Mouse (Mus musculus): ENCODE data around the gene Aplnr. TPM values are rescaled to one million over a fixed set of nuclear protein-coding genes. Genes with fewer than 3 reads are reported as not detected.

The Aplnr gene
- total RNA-seq, 2 experiments from 2014 or later, result 0.23 to 0.30 TPM

DNA sequence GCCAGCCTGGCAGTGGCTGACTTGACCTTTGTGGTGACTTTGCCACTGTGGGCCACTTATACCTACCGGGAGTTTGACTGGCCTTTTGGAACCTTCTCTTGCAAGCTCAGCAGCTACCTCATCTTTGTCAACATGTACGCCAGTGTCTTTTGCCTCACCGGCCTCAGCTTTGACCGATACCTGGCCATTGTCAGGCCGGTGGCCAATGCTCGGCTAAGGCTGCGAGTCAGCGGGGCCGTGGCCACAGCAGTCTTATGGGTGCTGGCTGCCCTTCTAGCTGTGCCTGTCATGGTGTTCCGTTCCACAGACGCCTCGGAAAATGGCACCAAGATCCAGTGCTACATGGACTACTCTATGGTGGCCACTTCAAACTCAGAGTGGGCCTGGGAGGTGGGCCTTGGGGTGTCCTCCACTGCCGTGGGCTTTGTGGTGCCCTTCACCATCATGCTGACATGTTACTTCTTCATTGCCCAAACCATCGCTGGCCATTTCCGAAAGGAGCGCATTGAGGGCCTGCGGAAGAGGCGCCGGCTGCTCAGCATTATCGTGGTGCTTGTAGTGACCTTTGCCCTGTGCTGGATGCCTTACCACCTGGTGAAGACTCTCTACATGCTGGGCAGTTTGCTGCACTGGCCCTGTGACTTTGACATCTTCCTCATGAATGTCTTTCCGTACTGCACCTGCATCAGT, 951 bp downstream of the Aplnr start:
- no peak for DNase-seq (ENCODE audit: low spot score in 2 of 2)

DNA sequence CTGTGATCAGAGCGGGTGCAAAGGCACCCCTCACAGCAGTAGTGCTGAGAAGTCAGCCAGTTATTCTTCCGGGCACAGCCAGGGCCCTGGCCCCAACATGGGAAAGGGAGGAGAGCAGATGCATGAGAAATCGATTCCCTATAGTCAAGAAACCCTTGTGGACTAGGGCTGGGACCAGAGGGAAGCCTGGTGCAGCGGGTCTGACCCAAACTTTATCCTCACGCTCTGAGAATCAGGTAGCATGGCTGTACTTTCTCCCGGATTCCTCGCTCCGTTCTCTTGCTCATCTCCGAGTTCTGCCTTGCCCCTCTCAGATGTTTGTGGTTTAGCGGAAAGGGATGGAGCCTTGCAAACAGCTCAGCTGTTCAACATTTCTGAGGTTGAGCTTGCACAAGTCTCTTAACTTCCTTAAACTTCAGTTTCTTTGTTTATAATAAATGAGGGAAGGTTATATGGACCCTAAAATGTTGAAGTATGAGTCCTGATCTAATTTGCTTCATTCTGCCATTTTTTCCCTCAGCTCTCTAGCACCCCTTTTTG, 1.6 kb downstream of the Aplnr start:
- no peak for DNase-seq (ENCODE audit: low spot score in 2 of 2)

DNA sequence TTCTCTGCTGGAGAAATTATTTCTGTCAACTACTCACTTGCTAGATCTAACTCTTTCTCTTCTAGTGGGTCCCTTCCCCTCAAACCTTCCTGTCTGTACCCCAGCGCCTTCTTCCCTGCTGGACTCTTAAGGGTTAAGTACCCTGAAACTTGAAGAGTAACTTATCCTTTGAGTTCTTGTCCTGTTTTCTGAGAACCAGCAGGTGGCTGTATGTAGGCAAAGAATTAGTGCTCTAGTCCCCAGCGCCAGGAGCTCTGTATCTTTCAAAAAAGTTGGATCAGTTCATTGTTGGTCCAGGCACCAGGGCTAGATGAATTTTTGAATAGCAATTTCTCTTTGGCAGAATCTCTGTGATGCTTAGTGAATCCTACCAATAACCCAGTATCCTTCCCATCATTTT, 2.1 kb downstream of the Aplnr start:
- no peak for DNase-seq (ENCODE audit: low spot score in 2 of 2)

DNA sequence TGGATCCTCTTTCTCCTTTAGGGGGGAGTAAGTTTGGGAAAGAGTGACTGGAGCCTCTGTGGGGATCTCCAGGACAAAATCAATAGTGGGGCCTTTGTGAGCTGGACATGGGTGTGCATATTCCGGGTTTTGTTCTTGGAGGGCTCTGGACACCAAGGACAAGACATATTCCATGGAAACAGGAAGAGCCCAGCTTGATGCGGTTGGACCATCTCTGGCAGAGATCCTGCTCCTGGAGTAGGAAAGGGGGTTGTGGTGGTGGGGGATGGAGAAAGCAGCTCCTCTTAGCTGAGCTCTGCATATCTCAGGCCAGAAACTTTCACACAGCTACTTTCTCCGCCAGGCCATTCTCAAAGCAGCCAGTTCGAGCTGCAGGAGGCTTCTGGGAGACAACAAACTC, 3.4 kb downstream of the Aplnr start:
- DNase-seq (ENCODE audit: low spot score in 2 of 2), result no peak

DNA sequence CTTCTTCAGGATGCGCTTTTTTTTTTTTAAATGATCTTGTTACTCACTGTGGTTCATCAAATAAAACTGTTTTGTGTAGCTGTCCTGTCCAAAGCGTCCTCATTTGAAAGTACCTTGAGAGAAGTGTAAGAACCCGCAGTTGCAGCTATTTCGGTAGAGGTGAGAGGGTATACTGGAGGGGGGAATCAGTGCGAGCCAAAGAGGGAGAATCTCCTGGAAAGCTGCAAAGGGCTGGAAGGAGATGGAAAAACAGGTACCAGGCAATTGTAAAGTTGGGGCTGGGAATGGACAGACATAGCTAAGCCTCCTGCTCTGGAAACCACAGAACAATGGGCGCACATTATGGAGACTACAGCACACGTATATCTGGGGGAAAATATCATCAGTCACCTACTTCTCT, 3.8 kb downstream of the Aplnr start:
- no peak for DNase-seq (ENCODE audit: low spot score in 2 of 2)

DNA sequence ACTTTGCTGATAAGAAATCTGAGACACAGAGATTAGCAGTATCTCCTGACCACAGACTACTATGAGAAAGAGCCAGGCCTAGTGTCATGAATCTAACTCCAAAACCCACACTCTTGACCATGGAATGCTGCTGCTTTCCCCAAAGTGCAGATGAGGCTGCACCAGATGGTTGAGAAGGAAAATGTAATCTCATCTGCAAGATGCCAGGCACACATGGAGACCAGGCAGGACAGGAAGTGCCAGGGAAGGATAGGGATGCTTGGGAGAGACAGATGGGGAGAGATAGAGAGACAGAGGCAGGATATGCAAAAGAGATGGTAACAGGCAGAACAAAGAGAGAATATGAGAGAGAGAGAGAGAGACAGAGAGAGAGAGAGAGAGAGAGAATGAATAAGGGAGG, 4.8 kb downstream of the Aplnr start:
- no peak for DNase-seq (ENCODE audit: low spot score in 2 of 2)

DNA sequence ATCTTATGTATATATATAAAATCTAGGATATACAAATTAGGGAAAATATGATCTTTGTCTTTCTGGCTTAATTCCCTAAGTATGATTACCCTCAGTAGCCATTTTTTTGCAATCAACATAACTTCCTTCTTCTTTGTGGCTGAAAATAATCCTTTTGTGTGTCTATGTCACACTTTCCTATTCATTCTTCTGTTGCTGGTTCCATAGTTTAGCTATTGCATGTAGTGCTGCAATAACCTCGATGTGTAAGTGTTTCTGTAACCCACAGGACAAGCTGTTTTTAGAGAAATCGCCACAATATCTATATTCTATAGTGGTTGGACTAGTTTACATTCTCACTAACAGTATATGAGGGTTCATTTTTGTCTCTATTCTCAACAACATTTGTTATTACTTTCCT, 8.9 kb downstream of the Aplnr start:
- no peak for DNase-seq (ENCODE audit: low spot score in 2 of 2)

DNA sequence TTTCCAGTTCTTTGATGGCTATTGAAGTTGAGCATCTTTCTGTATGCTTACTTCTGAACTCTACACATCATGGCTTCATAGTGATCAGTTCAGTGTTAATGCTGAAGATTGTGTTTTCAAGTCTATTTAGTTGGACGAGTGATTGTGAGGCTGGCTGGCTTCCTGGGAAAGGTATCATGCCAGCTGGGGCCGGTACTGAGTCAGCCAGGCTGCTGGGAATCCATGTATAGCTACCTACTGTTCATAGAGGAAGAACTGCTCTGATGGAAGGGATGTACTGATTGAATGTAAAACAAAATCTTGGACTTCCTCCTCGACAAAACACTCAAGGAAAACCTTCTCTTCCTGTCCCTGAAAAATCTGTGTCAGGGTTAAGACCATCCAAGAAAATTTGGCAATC, 9.3 kb downstream of the Aplnr start:
- no peak for DNase-seq (ENCODE audit: low spot score in 2 of 2)

DNA sequence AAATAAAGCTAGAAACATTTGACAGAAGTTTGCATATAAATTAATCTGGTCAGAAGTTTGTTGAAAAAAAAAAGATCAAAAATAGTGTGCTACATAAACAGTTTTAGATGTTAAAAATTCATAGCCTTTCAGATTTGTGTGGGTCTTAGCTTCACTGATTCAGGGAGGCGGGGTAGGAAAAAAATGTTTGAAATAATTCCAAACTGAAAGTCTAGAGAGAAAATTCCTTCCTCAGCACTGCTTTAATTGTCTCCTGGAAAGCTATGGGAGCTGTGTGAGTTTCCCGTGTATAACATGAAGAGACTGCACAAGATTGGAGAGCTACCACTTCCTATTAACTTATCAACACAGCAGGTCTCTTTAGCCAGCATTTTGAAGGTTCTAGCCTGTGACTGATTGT, 11.5 kb downstream of the Aplnr start:
- DNase-seq (ENCODE audit: low spot score in 2 of 2), result no peak

DNA sequence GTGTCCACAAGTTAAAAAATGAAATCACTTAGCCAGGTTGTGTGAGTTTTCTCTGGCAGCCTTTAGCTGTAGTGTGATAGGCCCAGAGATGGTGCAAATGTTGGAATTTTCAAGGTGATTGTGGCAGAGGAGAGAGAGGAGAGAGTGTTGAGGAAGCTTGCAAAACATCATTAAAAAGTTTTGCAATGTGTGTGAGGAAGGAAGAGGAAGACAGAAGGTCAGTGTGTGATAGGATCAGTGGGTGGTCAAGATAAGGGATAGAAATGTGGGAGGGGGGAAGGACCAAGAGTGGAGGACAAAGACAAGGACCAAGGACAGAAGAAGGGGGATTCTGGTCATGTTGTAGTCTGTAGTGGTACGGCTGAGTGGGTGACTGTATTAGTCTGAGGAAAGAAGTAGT, 14.3 kb downstream of the Aplnr start:
- DNase-seq (ENCODE audit: low spot score in 2 of 2), result no peak

DNA sequence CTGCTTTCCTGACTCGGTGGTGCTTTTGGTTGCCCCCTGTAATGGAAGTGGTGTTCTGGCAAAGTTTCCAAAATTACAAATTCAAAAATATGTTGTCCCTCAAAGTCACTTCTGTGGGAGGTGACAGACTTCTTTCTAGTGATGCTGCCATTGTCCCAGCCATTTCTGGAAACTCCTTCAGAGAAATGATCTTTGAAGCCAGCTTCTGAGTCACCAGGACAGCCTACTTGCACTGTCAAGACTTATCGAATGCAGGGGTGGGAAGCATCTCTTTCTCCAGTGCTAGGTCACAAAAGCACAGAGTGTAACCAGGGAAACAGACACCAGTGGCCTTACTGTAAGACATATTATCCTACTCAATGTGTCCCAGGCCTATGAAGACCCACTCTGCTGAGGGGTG, 15.2 kb downstream of the Aplnr start:
- DNase-seq (ENCODE audit: low spot score in 2 of 2), result no peak

DNA sequence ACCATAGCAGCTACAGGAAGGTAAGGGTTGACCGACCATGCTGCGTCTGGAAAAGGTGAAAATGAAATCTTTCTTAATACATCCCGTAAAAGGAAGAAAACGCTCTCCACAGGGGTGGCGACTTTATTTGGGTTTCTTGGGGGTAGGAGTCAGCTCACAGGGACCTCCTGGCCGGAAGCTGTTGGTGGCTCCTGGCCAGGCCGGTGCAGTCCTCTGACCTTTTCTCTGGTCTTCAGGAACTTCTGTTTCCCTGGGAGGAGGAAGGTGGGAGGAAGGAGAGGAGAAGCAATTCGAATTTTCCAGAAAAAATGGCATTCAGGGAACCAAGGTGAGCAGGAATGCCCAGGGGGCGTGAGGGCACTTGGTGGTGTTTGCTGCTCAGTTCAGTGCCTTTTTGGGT, 19.3 kb downstream of the Aplnr start:
- no peak for DNase-seq (ENCODE audit: low spot score in 2 of 2)

DNA sequence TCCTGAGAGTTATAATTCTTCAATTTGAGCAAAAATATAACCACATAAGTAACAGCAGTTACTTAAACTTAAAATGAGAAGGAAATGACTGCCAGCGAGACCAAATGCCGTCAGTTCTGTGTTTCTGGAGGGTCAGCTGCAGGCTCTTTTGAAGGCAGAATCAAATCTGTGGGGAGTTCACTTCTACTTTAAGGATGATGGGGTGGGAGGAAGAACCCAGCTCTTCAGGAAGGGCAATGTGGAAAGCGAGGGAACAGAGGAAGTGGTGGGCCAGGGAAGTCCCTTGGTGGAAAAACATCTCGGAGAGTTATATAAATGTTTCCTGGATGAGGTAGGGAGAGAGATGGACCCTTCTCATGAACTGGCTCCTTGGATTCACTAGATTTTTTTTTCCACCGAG, 20.1 kb downstream of the Aplnr start:
- no peak for DNase-seq (ENCODE audit: low spot score in 2 of 2)

DNA sequence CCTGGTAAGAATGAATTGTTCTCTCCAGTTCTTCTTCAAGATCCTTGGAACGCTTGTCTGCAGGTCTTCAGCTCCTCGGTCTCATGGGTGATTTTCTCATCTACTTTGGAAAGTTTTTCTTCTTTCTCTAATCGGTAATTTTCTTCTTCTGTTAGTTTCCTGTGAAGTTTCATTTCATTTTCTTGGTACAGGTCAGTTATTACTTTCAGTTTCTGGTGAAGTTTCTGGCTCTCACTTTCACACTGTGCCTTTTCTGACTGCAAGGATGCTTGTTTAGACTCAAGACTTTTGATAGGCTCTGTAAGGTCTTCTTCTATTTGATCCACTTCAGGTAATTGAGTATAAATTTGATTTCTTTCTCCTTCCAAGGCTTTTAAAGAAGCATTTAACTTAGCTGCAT, 21.4 kb downstream of the Aplnr start:
- DNase-seq (ENCODE audit: low spot score in 2 of 2), result no peak

DNA sequence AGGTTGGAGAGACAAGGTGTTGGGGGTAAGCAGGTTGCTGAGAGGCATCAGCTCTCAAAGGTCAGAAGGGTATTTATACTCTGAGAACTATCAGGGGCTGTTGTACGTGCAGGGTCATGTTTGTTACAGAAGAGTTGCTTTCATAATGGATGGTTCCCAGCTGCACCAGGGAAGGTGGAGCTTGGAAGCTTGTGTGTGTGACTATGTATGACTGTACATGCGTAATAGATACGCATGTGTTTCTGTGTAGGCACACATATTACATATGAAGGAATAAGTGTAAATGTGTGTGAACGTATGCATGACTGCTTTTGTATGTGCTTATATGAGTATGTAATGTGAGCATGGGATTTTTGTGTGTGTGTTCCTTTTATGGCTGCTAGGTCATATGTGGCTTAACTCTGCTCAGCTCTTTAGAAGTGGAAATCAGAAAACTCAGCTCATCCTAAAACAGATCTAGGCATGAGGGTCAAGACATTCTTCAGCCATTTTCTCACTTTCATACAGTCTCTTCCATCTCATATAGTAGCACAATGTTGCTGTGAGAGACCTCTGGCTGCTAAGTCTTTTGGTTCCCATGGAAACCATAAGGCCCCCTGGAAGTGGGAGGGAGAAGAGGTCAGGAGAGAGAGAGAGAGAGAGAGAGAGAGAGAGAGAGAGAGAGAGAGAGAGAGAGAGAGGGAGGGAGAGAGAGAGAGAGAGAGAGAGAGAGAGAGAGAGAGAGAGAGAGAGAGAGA, 25.0 kb downstream of the Aplnr start:
- no peak for DNase-seq (ENCODE audit: low spot score in 2 of 2)

DNA sequence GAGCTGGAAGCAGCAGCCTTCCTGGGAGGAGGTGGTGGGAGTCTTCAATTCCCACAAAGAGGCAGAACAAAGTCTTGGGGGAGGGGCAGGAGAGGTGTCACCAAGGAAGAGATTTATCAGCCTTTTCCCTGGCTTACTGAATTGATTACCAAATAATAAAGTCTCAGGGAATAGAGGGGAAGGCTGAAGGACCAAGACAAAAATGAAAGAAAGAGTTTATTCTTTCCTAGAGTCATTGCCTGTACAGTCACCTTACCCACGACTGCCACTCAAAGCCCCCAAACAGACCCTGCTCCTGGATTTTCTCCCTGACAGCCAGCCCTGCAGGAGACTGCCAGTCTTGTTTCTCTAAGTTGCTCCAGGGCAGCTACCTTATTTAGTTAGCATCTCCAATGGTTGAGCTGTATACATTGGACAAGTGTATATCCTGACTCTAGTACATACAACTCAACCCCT, 25.6 kb downstream of the Aplnr start:
- no peak for DNase-seq (ENCODE audit: low spot score in 2 of 2)

DNA sequence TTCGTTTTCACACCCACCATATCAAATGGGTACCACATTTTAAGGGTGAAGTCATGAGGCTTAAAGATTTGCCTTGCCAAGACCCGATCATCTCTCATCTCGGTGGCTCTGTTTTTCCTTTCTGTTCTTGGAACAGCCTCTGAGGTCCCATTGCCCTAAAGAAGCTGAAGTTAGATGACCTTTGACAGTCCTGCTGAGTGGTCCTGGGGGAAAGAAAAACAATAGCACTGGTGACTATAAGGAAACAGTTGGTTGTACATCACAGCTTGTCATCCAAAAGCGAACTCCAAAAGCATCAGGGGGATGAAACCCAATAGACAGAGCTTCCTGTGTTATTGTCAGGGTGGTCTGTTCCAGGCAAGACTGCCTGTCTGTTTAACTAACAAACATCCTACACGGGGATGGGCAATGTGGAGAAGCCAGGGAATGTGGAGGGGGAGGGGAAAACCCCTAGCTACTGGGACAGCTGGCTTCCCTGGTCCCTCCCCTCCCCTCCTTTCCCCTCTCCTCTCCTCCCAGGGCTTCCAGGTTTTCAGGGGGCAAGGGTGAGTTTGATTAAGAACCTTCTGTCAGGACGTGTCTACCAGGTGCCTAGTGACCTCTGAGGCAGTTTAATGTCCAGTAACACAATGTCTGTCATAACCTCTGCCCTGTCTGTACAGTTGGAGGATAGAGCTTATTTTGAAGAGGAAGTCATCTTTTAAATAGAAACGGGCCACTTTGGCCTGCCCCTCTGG, 27.5 kb downstream of the Aplnr start:
- DNase-seq (ENCODE audit: low spot score in 2 of 2), result no peak

DNA sequence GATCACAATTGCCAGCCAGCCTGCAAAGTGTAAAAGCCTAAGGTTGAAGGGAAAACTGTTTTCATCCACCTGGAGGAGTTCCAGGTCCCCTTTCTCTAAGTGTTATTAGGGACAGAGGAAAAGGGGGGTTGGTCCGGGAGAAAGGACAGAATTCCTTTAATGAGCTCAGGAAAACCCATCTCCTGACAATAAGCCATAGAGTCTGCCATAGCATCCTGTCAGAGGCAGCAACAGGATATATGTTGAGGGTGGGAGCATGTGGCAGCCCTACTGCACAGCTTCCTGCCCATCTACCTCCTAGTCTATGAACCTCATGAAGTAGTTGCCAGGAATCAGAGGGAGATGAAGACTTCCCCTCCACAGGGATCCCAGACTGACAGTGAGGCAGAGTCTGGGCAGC, 31.6 kb downstream of the Aplnr start:
- no peak for DNase-seq (ENCODE audit: low spot score in 2 of 2)

DNA sequence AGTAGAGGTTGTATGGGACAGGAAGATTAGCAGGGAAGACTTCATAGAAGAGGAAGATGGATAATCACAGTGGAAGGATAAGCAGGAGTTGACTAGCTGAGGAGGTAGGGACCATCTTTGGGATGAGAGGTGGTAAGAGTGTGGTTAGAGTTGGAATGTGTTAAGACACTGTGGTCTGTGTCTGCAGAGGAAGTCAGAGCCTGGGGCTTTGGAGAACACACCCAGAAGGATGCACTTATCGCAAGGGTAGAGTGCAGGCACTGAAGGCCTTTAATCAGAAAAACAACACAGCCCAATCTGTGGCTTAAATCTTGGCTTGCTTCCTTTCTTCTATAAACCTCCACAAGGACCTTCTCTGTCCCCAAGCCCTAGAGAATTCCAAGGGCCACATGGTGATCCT, 32.3 kb downstream of the Aplnr start:
- no peak for DNase-seq (ENCODE audit: low spot score in 2 of 2)

DNA sequence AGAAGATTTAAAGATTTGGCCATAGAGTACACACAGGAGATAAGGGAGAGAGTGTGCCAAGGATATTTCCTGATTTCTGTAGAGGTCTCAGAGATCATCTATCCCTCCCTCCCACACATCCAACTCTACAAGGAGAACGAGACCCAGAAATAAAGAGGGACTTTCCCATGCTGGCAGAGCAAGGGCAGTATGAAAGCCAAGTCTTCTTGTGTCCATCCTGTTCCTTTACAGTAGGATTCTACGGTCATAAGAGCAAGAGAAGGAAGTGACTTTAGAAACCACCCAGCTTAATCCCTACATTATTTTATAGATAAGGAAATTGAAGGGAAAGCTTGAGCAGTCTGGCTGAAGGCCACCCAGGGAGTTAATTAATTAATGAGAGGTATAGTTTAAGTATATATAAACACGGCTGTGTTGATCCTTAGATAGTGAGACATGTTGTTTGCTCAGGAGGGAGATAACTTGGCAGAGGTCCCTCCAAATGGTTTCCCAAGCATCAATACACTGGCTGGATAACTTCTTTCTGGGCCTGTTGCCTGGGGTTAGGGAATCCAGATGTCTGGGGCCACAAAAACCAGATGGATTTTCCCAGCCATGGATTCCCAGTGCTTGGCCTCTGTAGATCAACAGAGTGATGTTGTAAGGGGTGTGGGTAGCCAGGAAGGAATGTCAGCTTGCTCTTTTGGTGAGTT, 36.2 kb downstream of the Aplnr start:
- no peak for DNase-seq (ENCODE audit: low spot score in 2 of 2)

DNA sequence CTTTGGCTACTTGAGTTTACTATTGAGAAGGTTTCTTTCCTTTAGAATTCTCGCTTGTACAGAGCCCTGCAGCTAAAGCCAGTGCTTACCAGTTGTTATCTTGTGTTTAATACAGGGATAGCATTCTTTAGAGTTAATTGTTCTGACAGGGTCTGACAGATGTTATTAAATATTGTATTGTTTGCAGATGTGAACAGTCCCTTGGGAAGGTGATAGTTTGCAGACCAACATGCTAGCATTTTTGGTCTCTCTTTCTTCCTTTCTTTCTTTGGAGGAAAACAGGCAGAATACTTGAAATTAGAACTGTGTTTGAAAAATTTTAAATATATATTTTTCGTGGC, 36.7 kb downstream of the Aplnr start:
- no peak for DNase-seq (ENCODE audit: low spot score in 2 of 2)

DNA sequence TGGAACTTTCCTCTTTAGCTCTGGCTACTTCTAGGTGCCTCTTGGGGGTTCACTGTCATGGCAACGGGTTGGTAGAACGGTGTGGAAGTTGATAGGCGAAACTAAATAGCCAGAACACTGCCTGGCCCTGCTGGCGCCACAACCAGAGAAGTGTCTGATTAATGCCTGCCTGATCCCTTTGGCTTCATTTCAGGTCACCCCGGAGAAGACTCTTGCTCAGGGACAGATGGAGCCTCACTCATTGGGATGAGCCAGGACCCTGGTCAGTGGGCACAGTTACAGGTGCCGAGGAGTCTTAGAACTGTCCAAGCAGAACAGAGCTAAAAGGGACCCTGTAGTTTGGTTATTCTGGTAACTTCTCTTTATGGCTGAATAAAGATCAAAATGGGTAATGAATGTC, 37.5 kb downstream of the Aplnr start:
- DNase-seq (ENCODE audit: low spot score in 2 of 2), result no peak
